Mouse (Mus musculus): ENCODE data around the gene Sacs.

Gene Sacs

GRCm38 (mm10) chr14:61161367-61162334 lies 23.4 kb downstream of the Sacs start:
- DNase-seq: no peak

- no peak for DNase-seq
These were observed 26.2 kb downstream of the Sacs start for GRCm38 (mm10) chr14:61164461-61164860.

- no peak for DNase-seq
These were observed 27.7 kb downstream of the Sacs start for GRCm38 (mm10) chr14:61165929-61166328.

- DNase-seq: no peak
These were observed 33.2 kb downstream of the Sacs start for GRCm38 (mm10) chr14:61171261-61171970.

- peak; percentile 100 for DNase-seq
These were observed 34.4 kb downstream of the Sacs start for GRCm38 (mm10) chr14:61172548-61173158.

GRCm38 (mm10) chr14:61173229-61173628 lies 35.0 kb downstream of the Sacs start:
- peak; percentile 78 for DNase-seq

- DNase-seq: no peak
These were observed 53.6 kb downstream of the Sacs start for GRCm38 (mm10) chr14:61191904-61192303.

GRCm38 (mm10) chr14:61192326-61192725 lies 54.1 kb downstream of the Sacs start:
- no peak for DNase-seq

- no peak for DNase-seq
These were observed 56.2 kb downstream of the Sacs start for GRCm38 (mm10) chr14:61194416-61194815.

GRCm38 (mm10) chr14:61210111-61210510 lies 71.9 kb downstream of the Sacs start:
- DNase-seq: no peak

GRCm38 (mm10) chr14:61211754-61212153 lies 73.5 kb downstream of the Sacs start:
- no peak for DNase-seq

- no peak for DNase-seq
These were observed 82.9 kb downstream of the Sacs start for GRCm38 (mm10) chr14:61221166-61221565.

- no peak for DNase-seq
These were observed 84.2 kb downstream of the Sacs start for GRCm38 (mm10) chr14:61222506-61222905.

GRCm38 (mm10) chr14:61223740-61224139 lies 85.5 kb downstream of the Sacs start:
- no peak for DNase-seq

GRCm38 (mm10) chr14:61224387-61225077 lies 86.3 kb downstream of the Sacs start:
- DNase-seq: no peak

- peak in 1 of 2 experiments; percentile 7 for DNase-seq
These were observed 87.9 kb downstream of the Sacs start for GRCm38 (mm10) chr14:61226151-61226550.

- DNase-seq: no peak
These were observed 91.5 kb downstream of the Sacs start for GRCm38 (mm10) chr14:61229763-61230162.

- DNase-seq: no peak
These were observed 91.9 kb downstream of the Sacs start for GRCm38 (mm10) chr14:61230179-61230578.

- DNase-seq: no peak
These were observed 93.8 kb downstream of the Sacs start for GRCm38 (mm10) chr14:61232016-61232568.

GRCm38 (mm10) chr14:61235846-61236474 lies 97.7 kb downstream of the Sacs start:
- DNase-seq: no peak

- DNase-seq: no peak
These were observed 98.9 kb downstream of the Sacs start for GRCm38 (mm10) chr14:61237101-61237654.

- DNase-seq: no peak
These were observed 100.5 kb downstream of the Sacs start for GRCm38 (mm10) chr14:61238751-61239150.
